In the genomic region with DNA sequence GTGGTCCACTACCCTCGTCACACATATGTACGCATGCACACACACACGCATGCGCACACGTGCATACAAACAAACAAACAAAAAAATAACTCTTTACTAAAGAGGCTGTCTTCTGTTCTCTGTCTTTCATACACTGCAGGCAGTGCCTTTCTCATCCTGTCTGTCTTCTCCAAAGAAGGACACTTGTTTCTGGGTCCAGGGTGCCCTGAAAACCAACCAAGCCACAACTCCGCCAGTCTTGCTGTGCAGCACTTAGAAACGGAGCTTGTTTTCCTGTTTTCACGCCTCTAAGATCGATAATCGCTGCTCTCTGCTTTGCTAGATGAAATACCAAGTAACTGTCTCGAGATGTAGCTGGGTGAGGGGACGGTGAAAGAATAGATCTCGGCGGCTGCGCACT, we compare ENCODE assay signal across 12 mouse cellular contexts.
"Had no signal": no experiment of that assay in that cellular context is flagged by ENCODE, and none has a peak within 500 bp of the region (broad histone marks: within the 10 kb centered on the region; RNA-seq: fewer than 3 reads in every experiment).

No protein-coding gene starts in this region.

- H3K4me3 ChIP-seq: liver, embryonic 15.5 days; midbrain, embryonic 12.5 days; myocyte; neural tube, embryonic 12.5 days had no signal

- H3K4me1 ChIP-seq: liver, embryonic 15.5 days had no signal

- H3K36me3 ChIP-seq: liver, embryonic 15.5 days; midbrain, embryonic 12.5 days; neural tube, embryonic 12.5 days had no signal

- DNase-seq: kidney, adult 2 months; kidney, postnatal 25 days; lung, adult 2 months; lung, postnatal 4 days; thymus, postnatal 4 days had no signal

- H3K9me3 ChIP-seq: liver, embryonic 15.5 days; midbrain, embryonic 12.5 days; neural tube, embryonic 12.5 days had no signal

- H3K4me2 ChIP-seq: liver, embryonic 11.5 days; liver, embryonic 15.5 days; midbrain, embryonic 12.5 days; neural tube, embryonic 12.5 days had no signal

- H3K9ac ChIP-seq: liver, embryonic 15.5 days; midbrain, embryonic 12.5 days; neural tube, embryonic 12.5 days had no signal

- H3K27me3 ChIP-seq: midbrain, embryonic 12.5 days; neural tube, embryonic 12.5 days had no signal

- ATAC-seq: lung, postnatal 0 days had no signal

- H3K27ac ChIP-seq: liver, embryonic 15.5 days; midbrain, embryonic 12.5 days; neural tube, embryonic 12.5 days; stomach, postnatal 0 days had no signal
